Mouse (Mus musculus): ENCODE measurements at regions not wholly inside any gene's neighbourhood (a gene's known extent, or its start where the extent isn't known, plus 50 kb on each side); places are given as distances from the start of the nearest gene placed in this dataset.
"Not testable (repeated sequence)": the region's sequence is repeated elsewhere in the genome, so short reads cannot be mapped to it uniquely, and the experiment has no call there.

- peak; percentile 31 for DNase-seq (ENCODE audit: low read depth, low spot score)
These were observed 200.9 kb downstream of the Faxc start for GRCm38 (mm10) chr4:22131751-22132736.

DNA sequence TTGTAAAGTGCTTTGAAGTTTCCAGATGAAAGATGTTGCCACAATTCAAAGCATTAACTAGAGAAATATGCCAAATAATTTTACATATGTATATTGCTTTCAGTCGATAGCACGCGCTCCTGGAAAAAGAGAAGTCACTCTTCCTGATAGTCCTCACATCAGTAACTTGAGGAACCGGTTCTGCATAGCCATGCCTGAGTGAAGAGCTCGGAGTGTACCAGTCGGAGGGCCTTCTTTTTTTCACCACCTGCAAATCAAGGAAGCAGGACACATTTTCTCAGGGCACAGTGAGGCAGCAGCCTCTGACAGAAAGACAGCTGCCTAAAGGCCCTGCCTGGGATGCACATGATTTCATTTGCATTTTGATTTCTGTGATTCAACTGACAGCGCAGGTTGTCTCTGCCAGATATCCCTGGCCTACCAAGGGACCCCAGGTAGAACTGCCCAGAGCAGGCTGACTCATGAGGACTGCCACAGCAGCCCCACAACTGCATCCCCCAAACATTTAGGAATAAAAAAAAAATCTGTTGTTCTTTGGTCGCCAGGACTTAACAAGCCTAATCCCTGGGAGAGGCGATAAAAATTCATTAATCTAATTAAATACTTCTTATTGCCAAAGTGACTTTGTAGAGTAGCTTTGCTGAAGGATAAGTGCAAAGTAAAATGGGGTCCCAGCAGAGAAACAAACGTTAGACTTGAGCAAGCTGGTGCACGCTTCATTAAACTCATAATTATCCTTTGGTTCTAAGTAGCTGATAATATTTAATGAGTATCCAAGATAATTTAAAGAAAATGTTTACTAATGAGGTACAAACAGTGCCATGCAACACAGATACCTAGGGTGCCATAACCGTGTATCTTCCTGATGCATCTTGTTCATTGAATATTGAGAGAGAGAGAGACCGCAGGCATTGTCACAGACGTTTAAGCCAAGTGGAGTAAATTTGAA is 202.7 kb downstream of the Faxc start:
- no peak for DNase-seq (ENCODE audit: low read depth, low spot score)

- DNase-seq (ENCODE audit: low read depth, low spot score), result no peak
These were observed 209.0 kb downstream of the Faxc start for GRCm38 (mm10) chr4:22140122-22140521.

- DNase-seq (ENCODE audit: low read depth, low spot score), result no peak
These were observed 212.4 kb downstream of the Faxc start for GRCm38 (mm10) chr4:22143546-22143945.

GRCm38 (mm10) chr4:22144834-22145233 is 212.5 kb upstream of the Fbxl4 start:
- not testable (repeated sequence) for DNase-seq (ENCODE audit: low read depth, low spot score)

DNA sequence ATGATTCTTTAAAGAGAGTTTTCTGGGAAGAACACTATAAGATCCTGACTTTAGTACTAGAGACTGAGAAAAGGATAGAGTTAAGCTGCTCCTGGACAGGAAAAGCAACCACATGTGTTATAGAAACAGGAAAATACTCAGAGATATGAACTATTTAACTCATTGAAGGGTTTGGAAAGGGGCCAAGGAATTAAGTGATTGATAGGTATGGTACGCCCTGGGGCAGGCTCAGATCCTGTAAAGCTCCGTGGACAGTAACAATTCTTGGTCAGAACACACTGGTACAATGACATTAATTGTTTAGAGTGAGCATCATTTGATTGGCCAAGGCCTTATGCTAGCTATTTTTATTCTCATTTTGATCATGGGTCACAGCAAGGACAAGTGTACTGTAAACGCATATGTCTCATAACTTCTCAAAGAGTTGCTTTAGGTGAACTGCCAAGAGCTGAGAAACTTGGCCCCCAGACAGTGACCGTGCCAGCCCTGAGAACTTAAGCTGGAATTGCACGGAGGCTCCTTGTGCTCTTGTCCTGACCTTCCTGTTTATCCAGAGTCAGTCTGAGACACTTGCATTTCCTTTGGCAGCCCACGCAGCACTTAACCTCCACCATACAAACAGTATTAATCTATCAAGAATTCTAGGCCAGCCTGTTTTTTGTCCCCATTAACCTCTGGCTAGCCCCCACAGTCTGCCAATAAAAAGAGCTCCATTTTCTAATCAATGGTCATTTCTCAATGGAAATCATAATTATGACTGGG is 210.5 kb upstream of the Fbxl4 start:
- DNase-seq (ENCODE audit: low read depth, low spot score), result no peak

DNA sequence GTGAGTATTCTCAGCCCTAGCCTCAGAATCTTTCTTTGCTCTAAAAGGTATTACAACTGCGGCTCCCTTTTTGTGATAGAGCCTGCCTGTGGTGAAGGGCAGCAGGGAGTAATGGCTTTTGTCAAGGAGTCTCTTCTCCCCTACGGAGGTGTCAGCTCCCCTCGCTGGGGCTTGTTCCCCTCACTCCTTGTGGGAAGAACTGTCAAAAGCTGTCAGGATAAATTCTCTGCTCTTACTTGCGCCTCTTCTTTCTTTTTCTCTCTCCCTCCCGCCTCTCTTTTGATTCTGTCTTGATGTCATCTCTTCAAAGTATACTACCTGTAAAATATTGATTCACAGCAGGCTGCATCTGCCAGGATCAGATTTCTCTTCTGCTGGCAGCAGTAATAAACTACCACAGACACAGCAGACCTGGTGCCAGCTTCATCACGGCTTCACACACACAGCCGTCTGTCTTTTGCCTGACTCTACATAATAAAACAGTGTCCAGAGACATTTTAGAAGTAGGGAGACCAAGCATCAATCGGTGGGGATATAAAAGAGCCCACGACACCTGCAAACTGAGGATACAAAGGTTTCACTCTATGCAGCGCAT is 205.3 kb upstream of the Fbxl4 start:
- no peak for DNase-seq (ENCODE audit: low read depth, low spot score)

GRCm38 (mm10) chr4:22152971-22153544 is 204.3 kb upstream of the Fbxl4 start:
- no peak for DNase-seq (ENCODE audit: low read depth, low spot score)

DNA sequence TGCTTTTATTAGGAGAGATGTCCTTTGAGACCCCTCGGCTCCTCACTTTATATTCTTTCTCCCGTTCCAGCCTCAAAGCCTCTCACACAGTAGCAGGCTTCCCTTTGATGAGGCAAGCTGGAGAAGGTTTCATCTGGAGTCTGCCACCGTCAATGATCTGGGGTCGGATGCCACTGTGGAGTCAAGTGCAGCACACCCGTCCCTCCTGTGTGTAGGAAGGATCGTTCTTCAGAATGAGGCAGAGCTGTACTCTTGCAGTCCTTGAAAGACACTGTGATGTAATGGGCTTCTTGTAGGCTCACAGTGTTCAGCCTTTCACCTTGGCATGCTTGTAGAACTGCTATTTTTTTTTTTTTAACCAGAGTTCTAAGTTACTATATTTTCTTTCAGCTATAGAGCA is 203.7 kb upstream of the Fbxl4 start:
- no peak for DNase-seq (ENCODE audit: low read depth, low spot score)

DNA sequence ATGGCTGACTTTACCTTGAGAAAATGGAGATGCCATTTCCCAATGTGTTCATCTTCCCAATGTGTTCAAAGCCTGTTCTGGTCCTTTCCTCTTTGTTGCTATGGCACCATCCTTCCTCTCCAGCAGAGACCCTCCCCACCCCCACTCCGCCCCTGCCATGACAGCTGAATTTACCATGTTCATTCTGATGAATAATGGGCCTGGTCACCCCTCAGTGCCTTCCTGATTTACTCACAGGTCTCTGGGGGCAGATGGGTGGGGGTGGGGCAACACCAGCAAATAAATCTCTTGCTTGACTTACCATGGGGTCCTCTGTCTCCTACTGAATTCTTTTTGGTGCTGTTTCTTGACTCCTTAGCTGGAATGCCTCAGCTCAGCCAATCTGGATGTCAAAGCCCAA is 170.9 kb upstream of the Fbxl4 start:
- no peak for DNase-seq (ENCODE audit: low read depth, low spot score)

- no peak for DNase-seq (ENCODE audit: low read depth, low spot score)
These were observed 169.0 kb upstream of the Fbxl4 start for GRCm38 (mm10) chr4:22188141-22189006.

GRCm38 (mm10) chr4:22196501-22196900 is 160.8 kb upstream of the Fbxl4 start:
- DNase-seq (ENCODE audit: low read depth, low spot score), result peak; percentile 22

GRCm38 (mm10) chr4:22208531-22208930 is 148.8 kb upstream of the Fbxl4 start:
- no peak for DNase-seq (ENCODE audit: low read depth, low spot score)

GRCm38 (mm10) chr4:22237640-22238039 is 119.7 kb upstream of the Fbxl4 start:
- DNase-seq (ENCODE audit: low read depth, low spot score), result no peak

DNA sequence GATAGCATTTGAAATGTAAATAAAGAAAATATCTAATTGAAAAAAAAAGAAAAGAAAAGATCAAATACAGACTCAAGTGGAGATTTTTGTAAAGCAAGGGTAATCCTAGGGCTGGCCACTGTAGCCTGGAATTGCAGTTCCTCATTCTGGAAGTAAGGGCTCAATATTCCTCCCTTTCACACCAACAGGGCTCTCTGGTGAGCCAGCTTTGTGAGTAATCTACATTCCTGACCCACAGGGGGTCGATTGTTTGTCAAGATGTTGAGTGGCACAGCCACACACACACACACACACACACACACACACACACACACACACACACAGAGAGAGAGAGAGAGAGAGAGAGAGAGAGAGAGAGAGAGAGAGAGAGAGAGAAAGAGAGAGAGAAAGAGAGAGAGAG is 107.1 kb upstream of the Fbxl4 start:
- not testable (repeated sequence) for DNase-seq (ENCODE audit: low read depth, low spot score)

DNA sequence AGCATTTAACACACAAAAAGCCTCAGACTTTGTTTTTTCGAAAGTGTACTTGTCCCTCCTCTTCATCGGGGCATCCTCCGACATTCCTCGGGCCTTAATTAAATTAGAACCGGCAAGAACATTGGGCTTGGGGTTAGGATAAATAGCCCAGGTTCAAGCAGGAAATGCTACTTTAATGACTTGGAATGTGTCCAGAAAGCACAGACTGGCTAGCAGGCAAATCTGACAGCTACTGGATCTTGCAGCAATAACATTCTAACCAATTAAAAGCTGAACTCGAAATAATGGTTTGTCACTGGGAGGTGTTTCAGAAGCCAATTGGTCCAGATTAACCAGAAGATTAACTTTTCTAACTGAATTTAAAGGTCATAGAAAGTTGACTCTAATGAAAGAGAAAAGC is 93.4 kb upstream of the Fbxl4 start:
- DNase-seq (ENCODE audit: low read depth, low spot score), result no peak

- no peak for DNase-seq (ENCODE audit: low read depth, low spot score)
These were observed 88.3 kb upstream of the Fbxl4 start for GRCm38 (mm10) chr4:22269064-22269463.

DNA sequence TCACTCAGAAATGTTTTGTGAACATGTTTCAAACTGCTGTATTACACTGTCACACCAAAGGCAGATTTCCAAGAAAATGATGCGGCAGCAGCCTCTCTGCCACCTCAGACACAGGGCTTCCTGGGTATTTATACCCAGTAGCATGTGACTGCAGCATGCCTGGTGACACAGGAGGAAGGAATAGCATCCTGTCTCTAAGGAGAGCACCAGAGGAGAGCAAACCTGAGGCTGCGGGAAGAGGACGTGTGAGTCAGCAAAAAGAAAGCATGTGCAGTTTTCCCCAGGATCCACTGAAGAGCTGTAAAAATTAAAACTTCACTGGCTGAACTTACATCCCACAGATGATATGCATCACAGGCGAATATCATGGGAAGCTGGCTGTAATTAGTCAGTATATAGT is 83.2 kb upstream of the Fbxl4 start:
- no peak for DNase-seq (ENCODE audit: low read depth, low spot score)

GRCm38 (mm10) chr4:22282536-22283323 is 74.6 kb upstream of the Fbxl4 start:
- DNase-seq (ENCODE audit: low read depth, low spot score), result no peak

All from embryo, embryonic 11.5 days (tissue).